Mouse (Mus musculus) erythroblast, embryonic 14.5 days (primary cell): Measurements from ENCODE around the gene Gm15557.

ENCODE experiments used
- GATA1 ChIP-seq: IDR thresholded peaks from 2 replicates; pipeline ENCODE4 v1.6.1; 2012; ENCODE audit warnings: low read length, inconsistent platforms, mixed read lengths
- TAL1 ChIP-seq: IDR thresholded peaks from 3 replicates; pipeline ENCODE4 v1.6.1; 2012; ENCODE audit warnings: low read length, inconsistent platforms, mixed read lengths

DNA sequence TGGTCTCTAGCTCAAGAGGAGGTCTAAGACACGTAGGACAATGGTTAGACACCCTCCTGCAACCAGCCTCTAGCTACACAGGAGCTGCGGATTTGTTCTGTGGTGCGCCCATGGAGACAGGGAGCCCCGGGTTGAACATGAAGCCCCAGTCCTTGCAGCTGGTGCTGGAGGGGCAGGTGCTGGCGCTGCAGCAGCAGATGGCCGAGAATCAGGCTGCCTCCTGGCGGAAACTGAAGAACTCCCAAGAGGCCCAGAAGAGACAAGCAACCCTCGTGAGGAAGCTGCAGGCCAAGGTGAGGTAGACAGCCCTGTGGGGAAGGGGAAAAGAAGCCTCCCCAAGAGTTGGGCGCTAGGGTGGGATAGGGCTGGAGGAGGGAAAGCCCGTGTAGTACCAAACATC, 21.3 kb downstream of the Gm15557 start:
- TF ChIP-seq TAL1 (no peak), GATA1 (no peak)
